In genomic region chr17:45503301-45503973, GRCm38 (mm10) we compare ENCODE assay signal across 24 mouse cellular contexts. TPM values are rescaled to one million over a fixed set of nuclear protein-coding genes. Genes with fewer than 3 reads are reported as not detected.
DNase-seq lines count a peak whose midpoint lies in the region; ATAC-seq and TF ChIP-seq lines count a peak whose summit lies in the region.
"Had no signal": no experiment of that assay in that cellular context is flagged by ENCODE, and none has a peak within 500 bp of the region (broad histone marks: within the 10 kb centered on the region; RNA-seq: fewer than 3 reads in every experiment).

No protein-coding gene starts in this region.

- no peak for TF ChIP-seq POLR2A in CH12.LX (IDR thresholded peaks at IDR 0.05; ENCODE audit: low read depth, low read length)

- H3K4me2 ChIP-seq in lung, embryonic 16.5 days (ENCODE audit: low read depth, low read length): no peak overlapping the region
- no peak overlapping the region for H3K4me2 ChIP-seq in CH12.LX (ENCODE audit: insufficient read depth, low read depth, poor library complexity, severe bottlenecking)
- H3K4me2 ChIP-seq: forebrain, embryonic 15.5 days; hindbrain, embryonic 12.5 days; limb, embryonic 15.5 days; neural tube, embryonic 12.5 days had no signal

- H3K79me2 ChIP-seq in CH12.LX (replicated peaks; ENCODE audit: control insufficient read depth, extremely low read depth, insufficient read depth, poor library complexity, severe bottlenecking): no peaks in the 10 kb centered on the region

- H3K9me3 ChIP-seq in lung, embryonic 16.5 days (ENCODE audit: control insufficient read depth, low read length): no peaks in the 10 kb centered on the region
- no peaks in the 10 kb centered on the region for H3K9me3 ChIP-seq in CH12.LX (replicated peaks; ENCODE audit: low read length)
- H3K9me3 ChIP-seq: forebrain, embryonic 15.5 days; hindbrain, embryonic 12.5 days; limb, embryonic 15.5 days; neural tube, embryonic 12.5 days had no signal

- no peaks in the 10 kb centered on the region for H3K27me3 ChIP-seq in lung, embryonic 16.5 days (ENCODE audit: control insufficient read depth, insufficient read depth, low read depth, low read length)
- no peaks in the 10 kb centered on the region for H3K27me3 ChIP-seq in CH12.LX (replicated peaks)
- H3K27me3 ChIP-seq: forebrain, embryonic 15.5 days; hindbrain, embryonic 12.5 days; limb, embryonic 15.5 days; neural tube, embryonic 12.5 days had no signal

- H3K36me3 ChIP-seq in lung, embryonic 16.5 days (ENCODE audit: control insufficient read depth, insufficient read depth, low read length): no peaks in the 10 kb centered on the region
- H3K36me3 ChIP-seq in CH12.LX (replicated peaks in 1 of 2; ENCODE audit: control insufficient read depth in 1 of 2, insufficient read depth in 1 of 2, low read length in 1 of 2): peaks cover 5 to 6% of the 10 kb centered on the region in 2 experiments
- H3K36me3 ChIP-seq: forebrain, embryonic 15.5 days; hindbrain, embryonic 12.5 days had no signal

- no peak for ATAC-seq in lung, embryonic 16.5 days (ENCODE audit: low read depth)
- ATAC-seq: forebrain, embryonic 15.5 days; inflammation-experienced regulatory T-cells, adult 6 months; liver, postnatal 0 days had no signal

- H3K27ac ChIP-seq in gastrocnemius, adult 2 months: peak overlapping the region; percentile 12; the same call in 1 of the 2 replicates
- H3K27ac ChIP-seq in lung, embryonic 16.5 days (ENCODE audit: low read length): peak overlapping the region; percentile 5; the same call in 1 of the 2 replicates
- no peak overlapping the region for H3K27ac ChIP-seq in CH12.LX (ENCODE audit: insufficient read depth, low read depth)
- H3K27ac ChIP-seq in brown adipose tissue, adult 24 weeks (replicated peaks; ENCODE audit: low read depth, low read length): peak overlapping the region; percentile 15; the same call in 1 of the 2 replicates
- H3K27ac ChIP-seq: forebrain, embryonic 15.5 days; hindbrain, embryonic 12.5 days; limb, embryonic 15.5 days; neural tube, embryonic 12.5 days had no signal

- no peak for TF ChIP-seq RAD21 in CH12.LX (IDR thresholded peaks at IDR 0.05; ENCODE audit: low read depth, low read length)

- dilution Hi-C loops in CH12.LX (cut with MboI; ENCODE audit: extremely low pct_ligation_motif_present, extremely low pct_unique_long_range_greater_than_20kb, low sequenced_read_pairs): no loop called here

- peaks cover 6% of the 10 kb centered on the region for H3K4me1 ChIP-seq in lung, embryonic 16.5 days (replicated peaks; ENCODE audit: control insufficient read depth, insufficient read depth, low read length)
- peaks cover 13 to 54% of the 10 kb centered on the region in 2 experiments for H3K4me1 ChIP-seq in CH12.LX (ENCODE audit: control insufficient read depth in 1 of 2, insufficient read depth in 2 of 2)
- H3K4me1 ChIP-seq in brown adipose tissue, adult 24 weeks (ENCODE audit: control insufficient read depth, insufficient read depth, insufficient read length, low read length): peaks cover 2% of the 10 kb centered on the region; the same call in 1 of the 2 replicates

- no peak overlapping the region for H3K4me3 ChIP-seq in gastrocnemius, adult 2 months
- H3K4me3 ChIP-seq in lung, embryonic 16.5 days (ENCODE audit: low read length): no peak overlapping the region
- no peak overlapping the region for H3K4me3 ChIP-seq in CH12.LX (replicated peaks in 1 of 3; ENCODE audit: low read depth in 2 of 3, low read length in 2 of 3, poor library complexity in 1 of 3)
- H3K4me3 ChIP-seq in brown adipose tissue, adult 24 weeks (ENCODE audit: insufficient read depth, low read depth, low read length): no peak overlapping the region
- H3K4me3 ChIP-seq: erythroblast, embryonic 14.5 days; forebrain, embryonic 15.5 days; hindbrain, embryonic 12.5 days; limb, embryonic 15.5 days; neural tube, embryonic 12.5 days had no signal

- no peak for TF ChIP-seq CTCF in gastrocnemius, adult 2 months (IDR thresholded peaks at IDR 0.05)
- TF ChIP-seq CTCF in CH12.LX (conservative IDR thresholded peaks at IDR 0.05 in 1 of 2, IDR thresholded peaks at IDR 0.05 in 1 of 2; ENCODE audit: low read depth in 2 of 2, low read length in 2 of 2): no peak

- intact Hi-C loops in gastrocnemius, adult 2 months (cut with DNase I): no loop called here
- intact Hi-C loops in gastrocnemius, postnatal 36 days (cut with DNase I): no loop called here

- 39% methylated on average over 5 of the region's 5 CpGs for WGBS in lung, embryonic 16.5 days

- in situ Hi-C loops in CH12.LX (cut with MboI; ENCODE audit: low pct_ligation_motif_present, low pct_unique_long_range_greater_than_20kb, low sequenced_read_pairs): no loop called here

- H3K9ac ChIP-seq in lung, embryonic 16.5 days (ENCODE audit: low read length): no peak overlapping the region
- no peak overlapping the region for H3K9ac ChIP-seq in CH12.LX (ENCODE audit: insufficient read depth, low read depth)
- H3K9ac ChIP-seq: forebrain, embryonic 15.5 days; hindbrain, embryonic 12.5 days; limb, embryonic 15.5 days; liver, postnatal 0 days; neural tube, embryonic 12.5 days had no signal

- no peak for TF ChIP-seq EP300 in CH12.LX (IDR thresholded peaks at IDR 0.05; ENCODE audit: low read length)

- no peak for DNase-seq in gastrocnemius, adult 2 months
- no peak for DNase-seq in gastrocnemius, postnatal 36 days
- DNase-seq in lung, postnatal 36 days: no peak
- no peak for DNase-seq in CH12.LX (ENCODE audit: extremely low read depth)
- no peak for DNase-seq in kidney, adult 8-10 months
- DNase-seq in frontal cortex, postnatal 25 days (ENCODE audit: low spot score in 2 of 2): no peak
- DNase-seq: adrenal gland, adult 8-10 months; cerebellum, adult 11 months; cerebellum, postnatal 36 days; heart, adult 11 months; kidney, adult 9 months; kidney, postnatal 4 days; liver, postnatal 0 days; spleen, adult 18-20 months; thymus, postnatal 36 days had no signal

TF ChIP-seq in CH12.LX, 34 proteins besides CTCF, POLR2A, EP300 and RAD21:
- no peak for TF ChIP-seq JUND (conservative IDR thresholded peaks at IDR 0.05; ENCODE audit: low read depth, low read length)
- 0 out of 2 replicates have a peak, but pooled peaks have one; percentile 41 for TF ChIP-seq ELF1 (IDR thresholded peaks at IDR 0.05; ENCODE audit: low read depth, low read length)

RNA-seq across cellular contexts. Expression of gene Aars2, which starts 3.2 kb away (rescaled TPM):
- total RNA-seq in gastrocnemius, adult 2 months (2021): 10 to 100 TPM; 13.4 to 15.8 TPM
- 10 to 100 TPM; 13.7 to 14.9 TPM for total RNA-seq in gastrocnemius, postnatal 36 days (2021)
- 18.6 and 19.9 TPM in 2 replicates for polyA plus RNA-seq in lung, embryonic 16.5 days (2015; fragmentation: Nextera tagmentation; extraction: Ambion mirVana)
- total RNA-seq in CH12.LX (2012; rRNA removed) (20.2 and 23.1 TPM in 2 replicates), CH12.LX (2014; rRNA removed) (10.4 and 12.4 TPM in 2 replicates)
- polyA plus RNA-seq in CH12.LX (2012; ENCODE audit: insufficient read length, low read depth): 17.5 and 17.6 TPM in 2 replicates
- polyA plus RNA-seq in brown adipose tissue, adult 24 weeks (2012; ENCODE audit: insufficient read depth, insufficient read length, missing spikeins): 16.0 and 16.1 TPM in 2 replicates

RNA-seq across cellular contexts. Expression of gene Tcte1, which starts 19.8 kb away (rescaled TPM):
- total RNA-seq in gastrocnemius, adult 2 months (2021): not detected
- not detected for total RNA-seq in gastrocnemius, postnatal 36 days (2021)
- polyA plus RNA-seq in lung, embryonic 16.5 days (2015; fragmentation: Nextera tagmentation; extraction: Ambion mirVana): 1.7 and 2.7 TPM in 2 replicates
- not detected in 2 replicates for total RNA-seq in CH12.LX (2012; rRNA removed)
- total RNA-seq in CH12.LX (2014; rRNA removed): not detected in 2 replicates
- polyA plus RNA-seq in CH12.LX (2012; ENCODE audit: insufficient read length, low read depth): not detected in 2 replicates
- not detected in 2 replicates for polyA plus RNA-seq in brown adipose tissue, adult 24 weeks (2012; ENCODE audit: insufficient read depth, insufficient read length, missing spikeins)
- total RNA-seq: adrenal gland, adult 8-10 months; monocyte, adult 5-6 weeks had no signal
- polyA plus RNA-seq: erythroblast, embryonic 14.5 days; inflammation-experienced regulatory T-cells, adult 6 months; liver, postnatal 0 days had no signal

RNA-seq across cellular contexts. Expression of gene Spats1, which starts 28.2 kb away (rescaled TPM):
- total RNA-seq in gastrocnemius, adult 2 months (2021): not detected
- total RNA-seq in gastrocnemius, postnatal 36 days (2021): not detected
- 0.96 and 1.2 TPM in 2 replicates for polyA plus RNA-seq in lung, embryonic 16.5 days (2015; fragmentation: Nextera tagmentation; extraction: Ambion mirVana)
- 1.0 and 2.5 TPM in 2 replicates for total RNA-seq in CH12.LX (2012; rRNA removed)
- 1.7 and 2.7 TPM in 2 replicates for total RNA-seq in CH12.LX (2014; rRNA removed)
- polyA plus RNA-seq in CH12.LX (2012; ENCODE audit: insufficient read length, low read depth): 1.9 and 2.5 TPM in 2 replicates
- polyA plus RNA-seq in brown adipose tissue, adult 24 weeks (2012; ENCODE audit: insufficient read depth, insufficient read length, missing spikeins): not detected in 2 replicates
- total RNA-seq: monocyte, adult 5-6 weeks had no signal
- polyA plus RNA-seq: erythroblast, embryonic 14.5 days; liver, postnatal 0 days had no signal

RNA-seq across cellular contexts. Expression of gene Tmem151b, which starts 46.0 kb away (rescaled TPM):
- total RNA-seq in gastrocnemius, adult 2 months (2021): not detected
- under 1 TPM in 1 of 2 experiments, not detected in 1; 0.13 TPM for total RNA-seq in gastrocnemius, postnatal 36 days (2021)
- polyA plus RNA-seq in lung, embryonic 16.5 days (2015; fragmentation: Nextera tagmentation; extraction: Ambion mirVana): 1.2 and 1.4 TPM in 2 replicates
- total RNA-seq in CH12.LX (2012; rRNA removed) (0.42 and 0.50 TPM in 2 replicates), CH12.LX (2014; rRNA removed) (0.12 and 0.30 TPM in 2 replicates)
- polyA plus RNA-seq in CH12.LX (2012; ENCODE audit: insufficient read length, low read depth): 0.53 and 0.72 TPM in 2 replicates
- not detected in 2 replicates for polyA plus RNA-seq in brown adipose tissue, adult 24 weeks (2012; ENCODE audit: insufficient read depth, insufficient read length, missing spikeins)
- total RNA-seq: monocyte, adult 5-6 weeks had no signal
- polyA plus RNA-seq: erythroblast, embryonic 14.5 days had no signal

RNA-seq across cellular contexts. Expression of gene Nfkbie, which starts 52.1 kb away (rescaled TPM):
- under 1 TPM; 0.36 to 0.43 TPM for total RNA-seq in gastrocnemius, adult 2 months (2021)
- under 1 TPM; 0.64 to 0.79 TPM for total RNA-seq in gastrocnemius, postnatal 36 days (2021)
- 3.1 and 3.5 TPM in 2 replicates for polyA plus RNA-seq in lung, embryonic 16.5 days (2015; fragmentation: Nextera tagmentation; extraction: Ambion mirVana)
- 91.5 and 136 TPM in 2 replicates for total RNA-seq in CH12.LX (2012; rRNA removed)
- total RNA-seq in CH12.LX (2014; rRNA removed): 87.4 and 90.0 TPM in 2 replicates
- 76.6 and 78.7 TPM in 2 replicates for polyA plus RNA-seq in CH12.LX (2012; ENCODE audit: insufficient read length, low read depth)
- polyA plus RNA-seq in brown adipose tissue, adult 24 weeks (2012; ENCODE audit: insufficient read depth, insufficient read length, missing spikeins): 1.4 and 1.6 TPM in 2 replicates
